Mouse (Mus musculus): ENCODE results near the gene Cldnd2.

Gene Cldnd2

GRCm38 (mm10) chr7:43482090-43482716 lies 41.6 kb downstream of the Cldnd2 start:
- in situ Hi-C loops (cut with MboI; ENCODE audit: low pct_unique_long_range_greater_than_20kb in 1 of 2, low sequenced_read_pairs in 2 of 2, unreplicated experiment in 1 of 2) = no loop called here

GRCm38 (mm10) chr7:43483236-43483635 lies 42.7 kb downstream of the Cldnd2 start:
- in situ Hi-C loops (cut with MboI; ENCODE audit: low pct_unique_long_range_greater_than_20kb in 1 of 2, low sequenced_read_pairs in 2 of 2, unreplicated experiment in 1 of 2) = no loop called here

DNA sequence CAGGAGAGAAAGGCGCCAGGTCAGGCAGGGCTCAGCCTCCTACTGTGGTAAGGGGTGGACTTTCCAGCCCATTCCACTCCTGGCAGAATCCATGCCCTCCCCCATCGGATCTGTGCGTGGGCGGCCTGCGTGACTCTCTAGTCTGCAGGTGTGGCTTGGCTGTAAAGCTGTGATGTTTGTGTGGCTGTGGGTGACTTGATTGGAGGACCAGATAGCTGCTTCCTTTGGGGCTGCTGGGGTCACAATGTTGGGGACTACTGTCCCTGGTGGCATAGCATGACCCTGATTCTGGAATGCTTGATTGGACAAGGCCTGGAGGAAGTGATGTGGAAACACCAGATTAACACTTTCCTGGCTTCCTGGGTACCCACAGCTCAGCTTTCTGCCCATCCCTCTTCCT lies 48.1 kb downstream of the Cldnd2 start:
- in situ Hi-C loops (cut with MboI; ENCODE audit: low pct_unique_long_range_greater_than_20kb in 1 of 2, low sequenced_read_pairs in 2 of 2, unreplicated experiment in 1 of 2) = no loop called here

DNA sequence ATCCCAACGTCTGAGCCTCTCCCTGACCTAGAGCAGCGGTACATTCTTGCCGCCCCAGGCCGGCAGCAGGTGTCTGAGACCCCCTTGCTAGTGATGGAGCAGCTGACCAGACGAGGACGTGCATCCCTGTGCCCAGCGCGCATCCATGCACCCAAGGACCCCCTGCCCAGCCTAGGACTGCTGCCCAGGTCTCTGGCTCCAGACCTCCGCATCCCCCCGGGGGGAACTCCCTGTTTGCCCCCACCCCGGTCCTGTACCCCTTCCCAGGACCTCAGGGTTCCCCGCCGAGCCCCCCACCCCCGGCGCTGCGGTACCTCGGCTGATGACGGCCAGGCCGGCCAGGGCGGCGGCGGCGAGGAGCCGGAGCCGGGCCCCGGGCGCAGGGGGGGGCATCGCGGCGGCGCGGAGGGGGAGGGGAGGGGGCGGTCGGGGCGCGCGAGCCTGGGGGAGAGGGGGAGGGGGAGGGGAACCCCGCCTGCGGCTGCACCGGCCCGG lies 49.1 kb downstream of the Cldnd2 start, which contains the start of gene Iglon5:
TSS of gene Iglon5 (minus strand) at position 445 of the 495 bp plus-strand sequence.
- in situ Hi-C loops (cut with MboI; ENCODE audit: low pct_unique_long_range_greater_than_20kb in 1 of 2, low sequenced_read_pairs in 2 of 2, unreplicated experiment in 1 of 2) = no loop called here

- in situ Hi-C loops (cut with MboI; ENCODE audit: low pct_unique_long_range_greater_than_20kb in 1 of 2, low sequenced_read_pairs in 2 of 2, unreplicated experiment in 1 of 2) = no loop called here
Measured at GRCm38 (mm10) chr7:43490182-43490584, 49.6 kb downstream of the Cldnd2 start.

GRCm38 (mm10) chr7:43490861-43491260 lies 50.3 kb downstream of the Cldnd2 start:
- in situ Hi-C loops (cut with MboI; ENCODE audit: low pct_unique_long_range_greater_than_20kb in 1 of 2, low sequenced_read_pairs in 2 of 2, unreplicated experiment in 1 of 2) = no loop called here

Data from mouse embryonic stem cell (cell line).